Mouse (Mus musculus): ENCODE measurements around the gene Ifit2. TPM values are rescaled to one million over a fixed set of nuclear protein-coding genes. Genes with fewer than 3 reads are reported as not detected.

Ifit2 gene
- total RNA-seq, 1 experiment = 1.7 TPM

- no peak overlapping the region for H3K4me3 ChIP-seq (ENCODE audit: insufficient read depth in 1 of 2, low read depth in 1 of 2, low read length in 2 of 2, poor library complexity in 1 of 2, severe bottlenecking in 1 of 2)
- in situ Hi-C loops (cut with MboI; ENCODE audit: low sequenced_read_pairs in 2 of 2, unreplicated experiment in 2 of 2) = no loop called here
- H3K9me3 ChIP-seq (ENCODE audit: control insufficient read depth, insufficient read depth, low read depth, low read length) = no peaks in the 10 kb centered on the region
- H3K4me1 ChIP-seq (ENCODE audit: control insufficient read depth in 2 of 2, insufficient read depth in 2 of 2, low read length in 2 of 2, poor library complexity in 1 of 2) = peaks cover 0 to 3% of the 10 kb centered on the region in 2 experiments; a peak in 2 of 4 replicates
- DNase-seq (ENCODE audit: low read depth, low spot score) = no peak
- H3K9ac ChIP-seq (ENCODE audit: insufficient read depth, low read depth, low read length, poor library complexity, severe bottlenecking) = no peak overlapping the region
- no peak overlapping the region for H3K27ac ChIP-seq (ENCODE audit: insufficient read depth, low read depth, low read length, poor library complexity, severe bottlenecking)
- H3K36me3 ChIP-seq (ENCODE audit: control insufficient read depth, insufficient read depth, low read length, poor library complexity, severe bottlenecking) = no peaks in the 10 kb centered on the region
- no peak for TF ChIP-seq MAFK (IDR thresholded peaks at IDR 0.05; ENCODE audit: insufficient read depth, low read depth, low read length)
- no peak for TF ChIP-seq HCFC1 (IDR thresholded peaks at IDR 0.05; ENCODE audit: borderline replicate concordance, insufficient read depth, low read length)
- TF ChIP-seq ZC3H11A (IDR thresholded peaks at IDR 0.05; ENCODE audit: borderline replicate concordance, low read depth, low read length) = no peak
- TF ChIP-seq ZNF384 (IDR thresholded peaks at IDR 0.05; ENCODE audit: low read depth, low read length) = no peak
- TF ChIP-seq CHD2 (IDR thresholded peaks at IDR 0.05; ENCODE audit: low read depth, low read length) = no peak
Observed at GRCm38 (mm10) chr19:34517812-34518594, 32.5 kb upstream of the Ifit2 start.

- H3K36me3 ChIP-seq (ENCODE audit: control insufficient read depth, insufficient read depth, low read length, poor library complexity, severe bottlenecking) = no peaks in the 10 kb centered on the region
- no peak overlapping the region for H3K9ac ChIP-seq (ENCODE audit: insufficient read depth, low read depth, low read length, poor library complexity, severe bottlenecking)
- DNase-seq (ENCODE audit: low read depth, low spot score) = no peak
- TF ChIP-seq HCFC1 (IDR thresholded peaks at IDR 0.05; ENCODE audit: borderline replicate concordance, insufficient read depth, low read length) (no peak), ZNF384 (IDR thresholded peaks at IDR 0.05; ENCODE audit: low read depth, low read length) (no peak), ZC3H11A (IDR thresholded peaks at IDR 0.05; ENCODE audit: borderline replicate concordance, low read depth, low read length) (no peak), CHD2 (IDR thresholded peaks at IDR 0.05; ENCODE audit: low read depth, low read length) (no peak), MAFK (IDR thresholded peaks at IDR 0.05; ENCODE audit: insufficient read depth, low read depth, low read length) (no peak)
- H3K9me3 ChIP-seq (ENCODE audit: control insufficient read depth, insufficient read depth, low read depth, low read length) = no peaks in the 10 kb centered on the region
- in situ Hi-C loops (cut with MboI; ENCODE audit: low sequenced_read_pairs in 2 of 2, unreplicated experiment in 2 of 2) = no loop called here
- H3K27ac ChIP-seq (ENCODE audit: insufficient read depth, low read depth, low read length, poor library complexity, severe bottlenecking) = no peak overlapping the region
- H3K4me3 ChIP-seq (ENCODE audit: insufficient read depth in 1 of 2, low read depth in 1 of 2, low read length in 2 of 2, poor library complexity in 1 of 2, severe bottlenecking in 1 of 2) = no peak overlapping the region
- peaks cover 0 to 3% of the 10 kb centered on the region in 2 experiments; a peak in 2 of 4 replicates for H3K4me1 ChIP-seq (ENCODE audit: control insufficient read depth in 2 of 2, insufficient read depth in 2 of 2, low read length in 2 of 2, poor library complexity in 1 of 2)
Observed at GRCm38 (mm10) chr19:34518786-34519185, 31.7 kb upstream of the Ifit2 start.

GRCm38 (mm10) chr19:34519646-34520045, 30.8 kb upstream of the Ifit2 start:
- no peaks in the 10 kb centered on the region for H3K36me3 ChIP-seq (ENCODE audit: control insufficient read depth, insufficient read depth, low read length, poor library complexity, severe bottlenecking)
- in situ Hi-C loops (cut with MboI; ENCODE audit: low sequenced_read_pairs in 2 of 2, unreplicated experiment in 2 of 2) = no loop called here
- DNase-seq (ENCODE audit: low read depth, low spot score) = no peak
- no peak overlapping the region for H3K4me3 ChIP-seq (ENCODE audit: insufficient read depth in 1 of 2, low read depth in 1 of 2, low read length in 2 of 2, poor library complexity in 1 of 2, severe bottlenecking in 1 of 2)
- no peak for TF ChIP-seq ZNF384 (IDR thresholded peaks at IDR 0.05; ENCODE audit: low read depth, low read length)
- TF ChIP-seq CHD2 (IDR thresholded peaks at IDR 0.05; ENCODE audit: low read depth, low read length) = no peak
- no peak for TF ChIP-seq ZC3H11A (IDR thresholded peaks at IDR 0.05; ENCODE audit: borderline replicate concordance, low read depth, low read length)
- TF ChIP-seq MAFK (IDR thresholded peaks at IDR 0.05; ENCODE audit: insufficient read depth, low read depth, low read length) = no peak
- TF ChIP-seq HCFC1 (IDR thresholded peaks at IDR 0.05; ENCODE audit: borderline replicate concordance, insufficient read depth, low read length) = no peak
- H3K9me3 ChIP-seq (ENCODE audit: control insufficient read depth, insufficient read depth, low read depth, low read length) = no peaks in the 10 kb centered on the region
- no peak overlapping the region for H3K27ac ChIP-seq (ENCODE audit: insufficient read depth, low read depth, low read length, poor library complexity, severe bottlenecking)
- H3K9ac ChIP-seq (ENCODE audit: insufficient read depth, low read depth, low read length, poor library complexity, severe bottlenecking) = no peak overlapping the region
- H3K4me1 ChIP-seq (ENCODE audit: control insufficient read depth in 2 of 2, insufficient read depth in 2 of 2, low read length in 2 of 2, poor library complexity in 1 of 2) = peaks cover 0 to 3% of the 10 kb centered on the region in 2 experiments; a peak in 2 of 4 replicates

- no peak for TF ChIP-seq ZNF384 (IDR thresholded peaks at IDR 0.05; ENCODE audit: low read depth, low read length)
- no peak for TF ChIP-seq CHD2 (IDR thresholded peaks at IDR 0.05; ENCODE audit: low read depth, low read length)
- TF ChIP-seq ZC3H11A (IDR thresholded peaks at IDR 0.05; ENCODE audit: borderline replicate concordance, low read depth, low read length) = no peak
- no peak for TF ChIP-seq MAFK (IDR thresholded peaks at IDR 0.05; ENCODE audit: insufficient read depth, low read depth, low read length)
- TF ChIP-seq HCFC1 (IDR thresholded peaks at IDR 0.05; ENCODE audit: borderline replicate concordance, insufficient read depth, low read length) = no peak
- Histone ChIP-seq H3K4me3 (ENCODE audit: insufficient read depth in 1 of 2, low read depth in 1 of 2, low read length in 2 of 2, poor library complexity in 1 of 2, severe bottlenecking in 1 of 2) (no peak overlapping the region), H3K9me3 (ENCODE audit: control insufficient read depth, insufficient read depth, low read depth, low read length) (no peaks in the 10 kb centered on the region), H3K36me3 (ENCODE audit: control insufficient read depth, insufficient read depth, low read length, poor library complexity, severe bottlenecking) (no peaks in the 10 kb centered on the region), H3K27ac (ENCODE audit: insufficient read depth, low read depth, low read length, poor library complexity, severe bottlenecking) (no peak overlapping the region), H3K4me1 (ENCODE audit: control insufficient read depth in 2 of 2, insufficient read depth in 2 of 2, low read length in 2 of 2, poor library complexity in 1 of 2) (peaks cover 0 to 3% of the 10 kb centered on the region in 2 experiments; a peak in 2 of 4 replicates), H3K9ac (ENCODE audit: insufficient read depth, low read depth, low read length, poor library complexity, severe bottlenecking) (no peak overlapping the region)
- no peak for DNase-seq (ENCODE audit: low read depth, low spot score)
- in situ Hi-C loops (cut with MboI; ENCODE audit: low sequenced_read_pairs in 2 of 2, unreplicated experiment in 2 of 2) = no loop called here
Observed at GRCm38 (mm10) chr19:34520051-34520450, 30.4 kb upstream of the Ifit2 start.
